Mouse (Mus musculus): ENCODE results near the gene Srbd1.

GRCm38 (mm10) chr17:85987531-85987930, 157.4 kb downstream of the Srbd1 start:
- no peak for TF ChIP-seq CTCF (IDR thresholded peaks at IDR 0.05; ENCODE audit: insufficient read depth, low read depth, low read length)
- no peak for TF ChIP-seq POLR2A (IDR thresholded peaks at IDR 0.05; ENCODE audit: insufficient read depth, low read depth, low read length)
